Mouse (Mus musculus) embryonic facial prominence, embryonic 11.5 days (tissue): ENCODE measurements around the gene Zfp825. TPM values are rescaled to one million over a fixed set of nuclear protein-coding genes. Genes with fewer than 3 reads are reported as not detected.
"Not testable (repeated sequence)": the region's sequence is repeated elsewhere in the genome, so short reads cannot be mapped to it uniquely, and the experiment has no call there.

Experiments
- ATAC-seq: fragments of 200-750 bp; cut with Nextera tagmentation; replicated peaks from 2 replicates; pipeline ENCODE4 v1.8.0; 2017; ENCODE audit warnings: low read depth; ENCODE audit not compliant: insufficient number of reproducible peaks, low FRiP score, low TSS enrichment
- DNase-seq: peaks from one replicate; pipeline ENCODE4 v3.0.0-alpha.2; 2015; ENCODE audit warnings: low spot score
- H3K27ac ChIP-seq: fragments of 300-500 bp; sonication (generic); replicated peaks from 2 replicates; pipeline ENCODE4 v1.5.1; 2014; ENCODE audit warnings: mild to moderate bottlenecking, low read depth, low read length, control low read depth
- H3K27me3 ChIP-seq: fragments of 300-500 bp; sonication (generic); 2 replicates; pipeline ENCODE4 v1.6.1; 2014; ENCODE audit warnings: mild to moderate bottlenecking, low read length, moderate library complexity, mixed read lengths; ENCODE audit not compliant: control insufficient read depth, insufficient read depth
- H3K36me3 ChIP-seq: fragments of 300-500 bp; sonication (generic); replicated peaks from 2 replicates; pipeline ENCODE4 v1.6.1; 2014; ENCODE audit warnings: low read depth, mild to moderate bottlenecking, low read length, moderate library complexity, mixed read lengths; ENCODE audit not compliant: control insufficient read depth, insufficient read depth
- H3K4me1 ChIP-seq: fragments of 300-500 bp; sonication (generic); 2 replicates; pipeline ENCODE4 v1.6.1; 2014; ENCODE audit warnings: low read length, mixed read lengths; ENCODE audit not compliant: control insufficient read depth, insufficient read depth
- H3K4me2 ChIP-seq: fragments of 300-500 bp; sonication (generic); 2 replicates; pipeline ENCODE4 v1.6.1; 2014; ENCODE audit warnings: low read depth, mild to moderate bottlenecking, control low read depth, low read length, moderate library complexity
- H3K4me3 ChIP-seq: fragments of 300-500 bp; sonication (generic); 2 replicates; pipeline ENCODE4 v1.5.1; 2014; ENCODE audit warnings: low read depth, low read length, control low read depth
- H3K9ac ChIP-seq: fragments of 300-500 bp; sonication (generic); replicated peaks from 2 replicates; pipeline ENCODE4 v1.6.1; 2014; ENCODE audit warnings: mild to moderate bottlenecking, control low read depth, low read length
- H3K9me3 ChIP-seq: fragments of 300-500 bp; sonication (generic); replicated peaks from 2 replicates; pipeline ENCODE4 v1.6.1; 2016; ENCODE audit warnings: mild to moderate bottlenecking, low read length, inconsistent platforms, mixed read lengths; ENCODE audit not compliant: control insufficient read depth
- WGBS: fragments of 180-500 bp; shearing (Covaris S2); extraction: QIAGEN DNeasy Blood & Tissue Kit; methylation state at CpG from one replicate; pipeline ENCODE4 v1.1.7; 2014; 5-methylcytosine and 5-hydroxymethylcytosine counted together
- polyA plus RNA-seq: library from polyadenylated mRNA; unstranded; fragments of >200 nt; fragmentation: Nextera tagmentation; extraction: Ambion mirVana; gene quantifications from 2 replicates; pipeline ENCODE4 v1.2.1, GENCODE M21; 2014

Gene Zfp825
- polyA plus RNA-seq, 1 experiment from 2014 or later: 25.6 TPM

DNA sequence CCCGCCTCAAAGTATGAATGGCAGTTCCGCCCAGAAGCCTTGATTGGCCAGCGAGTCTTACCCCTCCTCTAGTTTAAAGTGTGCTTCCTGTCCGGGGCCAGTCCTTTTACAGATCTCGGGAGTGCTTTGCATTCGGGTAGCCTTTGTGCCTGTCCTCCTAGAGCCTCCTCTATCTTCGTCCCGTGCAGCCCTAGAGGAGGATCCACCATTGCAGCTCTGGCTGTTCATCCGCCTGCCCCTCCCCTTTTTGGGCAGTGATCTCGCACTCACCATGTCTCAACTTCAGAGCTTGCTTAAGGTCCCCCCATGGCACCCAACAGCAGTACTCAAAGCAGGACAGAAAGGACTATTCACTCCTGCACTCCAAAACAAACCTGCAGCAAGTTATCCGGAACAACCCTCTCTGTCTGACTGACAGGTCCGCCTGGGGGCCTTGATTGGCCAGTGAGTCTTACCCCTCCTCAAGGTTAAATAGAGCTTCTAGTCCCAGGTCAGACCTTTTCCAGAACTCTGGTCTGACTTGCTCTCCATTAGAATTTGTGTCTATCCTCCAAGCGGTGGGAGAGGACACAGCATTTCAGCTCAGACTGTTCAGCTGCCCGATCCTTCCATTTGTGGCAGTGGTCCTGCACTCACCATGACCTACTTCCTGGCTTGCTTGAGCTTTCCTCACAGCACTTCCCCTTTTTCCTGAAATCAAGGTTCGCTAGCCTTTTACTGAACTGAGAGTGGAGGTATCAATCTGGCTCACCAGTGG, 28.9 kb upstream of the Zfp825 start:
- Histone ChIP-seq H3K4me2 (peak overlapping the region; percentile 41), H3K36me3 (no peaks in the 10 kb centered on the region), H3K27me3 (no peaks in the 10 kb centered on the region), H3K27ac (peak overlapping the region; percentile 38; the same call in 1 of the 2 replicates), H3K4me3 (peak overlapping the region; percentile 39), H3K9me3 (no peaks in the 10 kb centered on the region), H3K4me1 (no peaks in the 10 kb centered on the region), H3K9ac (peak overlapping the region; percentile 63)
- ATAC-seq (peak; percentile 98), DNase-seq (peak; percentile 77)
- WGBS: 3% methylated on average over 15 of the region's 15 CpGs

- not testable (repeated sequence) for ATAC-seq, DNase-seq
- H3K27ac ChIP-seq: 0 out of 2 replicates have a peak overlapping the region, but pooled peaks have one; percentile 38
Measured at GRCm38 (mm10) chr13:74522141-74522480, 28.3 kb upstream of the Zfp825 start.

DNA sequence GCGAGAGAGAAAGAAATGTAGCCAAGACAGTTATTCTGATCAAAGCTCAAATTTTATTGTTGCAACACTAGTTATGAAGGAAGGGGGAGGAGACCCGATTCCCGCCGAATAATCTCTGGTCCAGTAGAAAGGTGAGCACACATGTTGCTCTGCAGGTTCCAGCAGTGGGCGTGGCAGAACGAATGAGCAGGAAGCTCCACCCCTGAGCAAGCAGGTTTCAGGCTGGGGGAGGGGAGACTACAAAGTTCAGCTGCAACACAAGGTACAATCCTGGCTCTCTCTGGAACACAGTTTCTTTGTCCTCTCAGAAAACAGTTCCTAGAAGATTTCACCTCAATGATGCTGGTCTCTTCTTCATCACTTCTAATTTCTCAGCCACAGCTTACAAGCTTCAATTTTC, 14.2 kb upstream of the Zfp825 start:
- not testable (repeated sequence) for H3K4me3 ChIP-seq, DNase-seq, H3K9me3 ChIP-seq, H3K36me3 ChIP-seq, H3K4me1 ChIP-seq, ATAC-seq, H3K4me2 ChIP-seq, H3K9ac ChIP-seq, H3K27ac ChIP-seq, H3K27me3 ChIP-seq
- WGBS: 85% methylated on average over 6 of the region's 6 CpGs

More at GRCm38 (mm10) chr13:74522141-74522480, 28.3 kb upstream of the Zfp825 start:
- H3K4me1 ChIP-seq, H3K36me3 ChIP-seq, H3K27me3 ChIP-seq, H3K9me3 ChIP-seq: not testable (repeated sequence)
- Histone ChIP-seq H3K9ac (peak overlapping the region; percentile 63), H3K4me2 (peak overlapping the region; percentile 41), H3K4me3 (peak overlapping the region; percentile 39)
- 2% methylated on average over 3 of the region's 3 CpGs for WGBS

- H3K9ac ChIP-seq, H3K4me3 ChIP-seq, H3K4me2 ChIP-seq, H3K27ac ChIP-seq, H3K4me1 ChIP-seq, ATAC-seq, H3K27me3 ChIP-seq, H3K36me3 ChIP-seq, H3K9me3 ChIP-seq, DNase-seq: not testable (repeated sequence)
- WGBS: 65% methylated on average over 1 of the region's 1 CpGs
Measured at GRCm38 (mm10) chr13:74502851-74503250, 9.1 kb upstream of the Zfp825 start.

DNA sequence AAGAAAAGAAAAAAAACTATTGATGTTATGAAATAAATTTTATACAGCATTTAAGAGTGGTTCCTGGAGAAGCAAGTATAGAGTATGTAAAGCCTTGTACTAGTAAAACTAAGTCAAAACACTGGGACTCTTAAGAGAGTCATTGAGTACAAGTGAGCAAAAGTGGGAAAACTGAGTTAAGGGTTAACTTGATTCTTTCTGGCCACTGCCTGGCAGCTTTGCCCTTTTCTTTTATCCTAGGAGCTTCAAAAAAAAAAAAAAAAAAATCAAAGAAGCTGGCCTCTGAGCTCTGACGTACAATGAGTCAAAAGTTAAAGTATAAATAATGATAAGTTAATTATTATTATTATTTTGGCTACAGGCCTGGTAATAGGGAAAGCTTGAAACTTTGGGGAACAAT, 5.9 kb upstream of the Zfp825 start:
- not testable (repeated sequence) for H3K36me3 ChIP-seq, H3K9me3 ChIP-seq, H3K4me3 ChIP-seq, H3K27ac ChIP-seq, DNase-seq, H3K4me2 ChIP-seq, H3K9ac ChIP-seq, H3K27me3 ChIP-seq, ATAC-seq, H3K4me1 ChIP-seq
- 36% methylated on average over 1 of the region's 1 CpGs for WGBS

DNA sequence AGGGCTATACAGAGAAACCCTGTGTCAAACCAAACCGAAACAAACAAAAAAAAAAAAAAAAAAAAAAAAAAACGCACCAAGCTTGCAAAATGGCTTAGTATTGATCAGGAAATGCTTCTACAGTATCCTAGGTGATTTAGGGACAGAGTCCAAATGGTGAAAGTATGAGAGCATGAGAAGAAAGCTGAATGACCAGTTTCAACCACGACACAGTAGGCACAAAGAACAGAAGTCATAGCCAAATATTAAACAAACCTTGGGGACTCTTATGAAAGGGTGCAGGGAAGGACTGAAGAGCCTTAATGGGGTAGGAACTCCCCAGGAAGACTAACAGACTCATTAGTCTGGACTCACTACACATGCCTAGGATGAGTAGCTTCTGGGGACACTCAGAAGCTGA, 9.5 kb downstream of the Zfp825 start:
- H3K36me3 ChIP-seq, H3K9me3 ChIP-seq, DNase-seq, H3K4me3 ChIP-seq, H3K4me1 ChIP-seq, H3K27me3 ChIP-seq, H3K9ac ChIP-seq, H3K27ac ChIP-seq, ATAC-seq, H3K4me2 ChIP-seq: not testable (repeated sequence)
- 92% methylated on average over 3 of the region's 3 CpGs for WGBS

GRCm38 (mm10) chr13:74471468-74471867, 22.3 kb downstream of the Zfp825 start:
- not testable (repeated sequence) for H3K9me3 ChIP-seq, H3K9ac ChIP-seq, DNase-seq, H3K36me3 ChIP-seq, H3K4me3 ChIP-seq, H3K4me1 ChIP-seq, ATAC-seq, H3K4me2 ChIP-seq, H3K27ac ChIP-seq, H3K27me3 ChIP-seq
- WGBS: 96% methylated on average over 2 of the region's 2 CpGs

- peak overlapping the region; percentile 76 for H3K9ac ChIP-seq
- peak overlapping the region; percentile 75; the same call in 1 of the 2 replicates for H3K27ac ChIP-seq
- no peaks in the 10 kb centered on the region for H3K9me3 ChIP-seq
- peak overlapping the region; percentile 52 for H3K4me3 ChIP-seq
- DNase-seq (peak; percentile 89), ATAC-seq (peak; percentile 99)
- WGBS: under 1% methylated on average over 23 of the region's 23 CpGs
- no peaks in the 10 kb centered on the region for H3K36me3 ChIP-seq
- no peaks in the 10 kb centered on the region for H3K4me1 ChIP-seq
- H3K4me2 ChIP-seq: peak overlapping the region; percentile 70
- no peaks in the 10 kb centered on the region for H3K27me3 ChIP-seq
Measured at GRCm38 (mm10) chr13:74462699-74463385, 30.9 kb downstream of the Zfp825 start.
